In genomic region chr7:42450618-42451017, GRCm38 (mm10) we compare ENCODE assay signal across 10 mouse cellular contexts. TPM values are rescaled to one million over a fixed set of nuclear protein-coding genes. Genes with fewer than 3 reads are reported as not detected.
DNase-seq lines count a peak whose midpoint lies in the region; ATAC-seq lines count a peak whose summit lies in the region.
"Had no signal": no experiment of that assay in that cellular context is flagged by ENCODE, and none has a peak within 500 bp of the region (broad histone marks: within the 10 kb centered on the region; RNA-seq: fewer than 3 reads in every experiment).

No protein-coding gene starts in this region.

- DNase-seq in retina, postnatal 1 day, result peak; percentile 0
- DNase-seq in retina, embryonic 14.5 days (ENCODE audit: low spot score), result no peak
- peak; percentile 74 for DNase-seq in R1 (ENCODE audit: low read depth, low spot score)
- DNase-seq in splenic B cell, adult 2 months (ENCODE audit: low read depth, low spot score), result peak; percentile 23
- DNase-seq in layer of hippocampus, adult 9-11 months, result no peak
- no peak for DNase-seq in frontal cortex, postnatal 25 days (ENCODE audit: low spot score in 2 of 2)

- ATAC-seq in granulocyte monocyte progenitor cell, adult 5-6 weeks (replicated peaks; ENCODE audit: poor library complexity, severe bottlenecking), result peak; percentile 76
- no peak for ATAC-seq in cerebellum, adult (ENCODE audit: insufficient number of reproducible peaks, low FRiP score, low TSS enrichment)

- H3K36me3 ChIP-seq in splenic B cell, adult 2 months (ENCODE audit: control insufficient read depth, insufficient read depth, low read length, poor library complexity, severe bottlenecking), result no peaks in the 10 kb centered on the region
- H3K36me3 ChIP-seq: embryonic facial prominence, embryonic 15.5 days; neural tube, embryonic 12.5 days had no signal

- no peaks in the 10 kb centered on the region for H3K27me3 ChIP-seq in splenic B cell, adult 2 months (ENCODE audit: control insufficient read depth, insufficient read depth, low read length, poor library complexity, severe bottlenecking)
- H3K27me3 ChIP-seq: embryonic facial prominence, embryonic 15.5 days; neural tube, embryonic 12.5 days had no signal

RNA-seq across cellular contexts. Expression of gene 4933421I07Rik, which starts 2.7 kb away (rescaled TPM):
- not detected in 2 replicates for total RNA-seq in granulocyte monocyte progenitor cell, adult 5-6 weeks (2014; fragmentation: Nextera tagmentation)
- not detected in 2 replicates for total RNA-seq in granulocyte monocyte progenitor cell, adult 5-6 weeks (2017)

RNA-seq across cellular contexts. Expression of gene Zfp141, which starts 54.9 kb away (rescaled TPM):
- total RNA-seq in granulocyte monocyte progenitor cell, adult 5-6 weeks (2014; fragmentation: Nextera tagmentation), result 26.6 and 38.7 TPM in 2 replicates
- 42.9 and 52.0 TPM in 2 replicates for total RNA-seq in granulocyte monocyte progenitor cell, adult 5-6 weeks (2017)

Comparison
In these comparisons a context has a peak if more than half of its experiments do, and no peak if none do; other contexts are left out.
1. DNase-seq: peak in retina, postnatal 1 day (single experiment), R1 (single experiment) and splenic B cell, adult 2 months (single experiment); none in retina, embryonic 14.5 days (single experiment), layer of hippocampus, adult 9-11 months (single experiment) and frontal cortex, postnatal 25 days (0 of 2).